Mouse (Mus musculus): ENCODE results near the gene B020031M17Rik.
"Not testable (repeated sequence)": the region's sequence is repeated elsewhere in the genome, so short reads cannot be mapped to it uniquely, and the experiment has no call there.

GRCm38 (mm10) chr13:119916449-119916848, 34.2 kb downstream of the B020031M17Rik start:
- not testable (repeated sequence) for TF ChIP-seq CTCF, EP300 (IDR thresholded peaks at IDR 0.05)
